Mouse (Mus musculus): ENCODE results near the gene Hyal3. TPM values are rescaled to one million over a fixed set of nuclear protein-coding genes. Genes with fewer than 3 reads are reported as not detected.

The Hyal3 gene
- polyA plus RNA-seq, 1 experiment, result 1.6 TPM

DNA sequence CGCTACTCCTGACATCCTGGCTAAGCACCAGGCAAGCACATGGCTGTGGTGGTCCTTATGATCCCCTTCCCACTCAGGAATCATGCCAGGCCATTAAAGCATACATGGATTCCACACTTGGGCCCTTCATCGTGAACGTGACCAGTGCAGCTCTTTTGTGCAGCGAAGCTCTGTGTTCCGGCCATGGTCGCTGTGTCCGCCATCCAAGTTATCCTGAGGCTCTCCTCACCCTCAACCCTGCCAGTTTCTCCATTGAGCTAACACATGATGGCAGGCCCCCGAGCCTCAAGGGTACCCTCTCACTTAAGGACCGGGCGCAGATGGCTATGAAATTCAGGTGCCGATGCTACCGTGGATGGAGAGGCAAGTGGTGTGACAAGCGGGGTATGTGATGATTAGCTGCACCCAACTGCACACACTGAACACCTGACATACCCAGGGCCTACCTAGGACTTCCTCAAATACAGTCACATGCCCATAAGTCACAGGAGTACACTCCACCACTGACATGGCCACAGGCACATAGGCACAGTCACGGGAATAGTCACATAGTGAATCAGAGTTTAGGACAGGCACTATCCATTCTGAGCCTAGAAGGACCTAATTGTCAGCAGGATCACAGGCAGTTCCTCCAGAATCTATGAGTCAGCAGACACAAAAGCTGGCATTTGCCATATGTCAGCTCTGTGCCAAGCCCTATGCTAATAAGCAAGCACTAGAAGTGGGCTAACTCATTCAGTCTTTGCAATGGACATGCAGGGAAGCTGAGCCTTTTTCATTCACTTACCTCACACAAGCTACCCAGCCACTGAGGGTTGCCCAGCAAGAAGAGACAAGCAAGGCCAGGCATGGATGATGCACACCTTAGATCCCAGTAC lies 1.4 kb upstream of the Hyal3 start:
- no peaks in the 10 kb centered on the region for H3K36me3 ChIP-seq (ENCODE audit: control insufficient read depth, insufficient read depth, low read length)
- 95% methylated on average over 14 of the region's 14 CpGs for WGBS
- DNase-seq, result no peak
- no peaks in the 10 kb centered on the region for H3K27me3 ChIP-seq (replicated peaks; ENCODE audit: control insufficient read depth, insufficient read depth, low read length)
- H3K27ac ChIP-seq (ENCODE audit: insufficient read depth, low read depth, low read length), result no peak overlapping the region
- H3K4me3 ChIP-seq (ENCODE audit: insufficient read depth, low read depth, low read length), result no peak overlapping the region
- H3K4me1 ChIP-seq (ENCODE audit: control insufficient read depth, insufficient read depth, low read length), result peaks cover 35% of the 10 kb centered on the region
- TF ChIP-seq CTCF (conservative IDR thresholded peaks at IDR 0.05; ENCODE audit: insufficient read depth, insufficient read length, low read depth, low read length) (no peak), POLR2A (IDR thresholded peaks at IDR 0.05; ENCODE audit: low read depth, low read length) (no peak)

DNA sequence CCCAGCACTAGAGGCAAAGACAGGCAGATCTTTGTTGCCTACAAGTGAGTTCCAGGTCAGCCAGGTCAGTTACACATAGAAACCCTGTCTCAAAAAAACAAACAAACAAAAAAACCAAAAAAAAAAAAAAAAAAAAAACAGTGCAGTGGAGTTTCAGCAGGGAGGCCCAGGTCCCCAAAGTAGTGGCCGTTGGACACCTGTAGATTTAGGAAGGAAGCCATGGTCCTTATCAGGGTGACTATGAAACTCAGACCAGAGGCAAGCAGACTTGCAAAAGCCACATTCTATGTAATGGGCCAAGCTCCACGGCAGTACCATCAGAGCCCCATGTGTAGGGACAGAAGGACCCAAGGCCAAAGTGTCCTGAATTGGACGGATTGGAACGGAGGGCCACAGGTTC lies 966 bp downstream of the Hyal3 start:
- H3K36me3 ChIP-seq (ENCODE audit: control insufficient read depth, insufficient read depth, low read length), result no peaks in the 10 kb centered on the region
- H3K27me3 ChIP-seq (replicated peaks; ENCODE audit: control insufficient read depth, insufficient read depth, low read length), result no peaks in the 10 kb centered on the region
- TF ChIP-seq POLR2A (IDR thresholded peaks at IDR 0.05; ENCODE audit: low read depth, low read length), result no peak
- TF ChIP-seq CTCF (conservative IDR thresholded peaks at IDR 0.05; ENCODE audit: insufficient read depth, insufficient read length, low read depth, low read length), result no peak
- H3K27ac ChIP-seq (ENCODE audit: insufficient read depth, low read depth, low read length), result peak overlapping the region; percentile 16; the same call in 1 of the 2 replicates
- DNase-seq, result no peak
- peak overlapping the region; percentile 91; the same call in 1 of the 2 replicates for H3K4me3 ChIP-seq (ENCODE audit: insufficient read depth, low read depth, low read length)
- H3K4me1 ChIP-seq (ENCODE audit: control insufficient read depth, insufficient read depth, low read length), result peaks cover 26% of the 10 kb centered on the region
- 59% methylated on average over 4 of the region's 4 CpGs for WGBS

DNA sequence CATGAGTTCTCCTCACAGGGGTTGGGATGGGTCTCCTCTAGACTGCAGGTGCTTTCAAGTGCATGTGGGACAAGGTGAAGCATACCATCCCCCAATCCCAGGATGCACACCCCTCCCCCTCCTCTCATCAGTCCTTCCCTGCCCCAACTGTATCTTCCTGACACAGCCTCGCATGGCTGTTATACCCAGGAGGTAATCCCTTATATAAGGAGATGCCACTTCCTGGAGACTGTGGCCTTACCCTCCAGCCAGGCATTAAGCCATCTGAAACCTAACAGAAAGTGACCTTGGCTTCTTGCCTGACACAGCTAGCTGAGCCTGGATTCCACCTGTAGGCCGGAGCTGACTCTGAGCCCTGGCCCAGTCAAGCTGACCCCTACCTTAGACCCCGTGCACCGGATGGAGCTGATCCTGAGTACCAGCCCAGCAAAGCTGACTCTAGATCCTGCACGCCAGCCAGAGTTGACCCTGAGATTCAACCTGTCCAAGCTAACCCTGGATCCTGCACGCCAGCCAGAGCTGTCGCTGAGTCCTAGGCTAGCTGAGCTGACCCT lies 2.0 kb downstream of the Hyal3 start:
- 53% methylated on average over 7 of the region's 7 CpGs for WGBS
- H3K27me3 ChIP-seq (replicated peaks; ENCODE audit: control insufficient read depth, insufficient read depth, low read length), result no peaks in the 10 kb centered on the region
- peaks cover 18% of the 10 kb centered on the region for H3K4me1 ChIP-seq (ENCODE audit: control insufficient read depth, insufficient read depth, low read length)
- TF ChIP-seq CTCF (conservative IDR thresholded peaks at IDR 0.05; ENCODE audit: insufficient read depth, insufficient read length, low read depth, low read length) (no peak), POLR2A (IDR thresholded peaks at IDR 0.05; ENCODE audit: low read depth, low read length) (no peak)
- H3K27ac ChIP-seq (ENCODE audit: insufficient read depth, low read depth, low read length), result no peak overlapping the region
- H3K4me3 ChIP-seq (ENCODE audit: insufficient read depth, low read depth, low read length), result no peak overlapping the region
- peak; percentile 59 for DNase-seq
- H3K36me3 ChIP-seq (ENCODE audit: control insufficient read depth, insufficient read depth, low read length), result no peaks in the 10 kb centered on the region

DNA sequence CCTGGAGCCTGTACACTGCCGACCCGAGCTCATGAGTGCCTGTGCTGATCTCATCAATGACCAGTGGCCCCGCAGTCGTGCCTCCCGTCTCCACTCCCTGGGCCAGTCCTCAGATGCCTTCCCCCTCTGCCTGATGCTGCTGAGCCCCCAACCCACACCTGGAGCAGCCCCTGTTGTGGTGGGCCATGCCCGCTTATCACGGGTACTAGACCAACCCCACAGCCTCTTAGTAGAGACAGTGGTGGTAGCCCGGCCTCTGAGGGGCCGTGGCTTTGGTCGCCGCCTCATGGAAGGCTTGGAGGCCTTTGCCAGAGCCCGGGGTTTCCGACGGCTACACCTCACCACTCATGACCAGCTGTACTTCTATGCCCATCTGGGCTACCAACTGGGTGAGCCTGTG lies 2.6 kb downstream of the Hyal3 start:
- Histone ChIP-seq H3K4me3 (ENCODE audit: insufficient read depth, low read depth, low read length) (no peak overlapping the region), H3K4me1 (ENCODE audit: control insufficient read depth, insufficient read depth, low read length) (peaks cover 21% of the 10 kb centered on the region; the same call in 1 of the 2 replicates), H3K27ac (ENCODE audit: insufficient read depth, low read depth, low read length) (no peak overlapping the region), H3K36me3 (ENCODE audit: control insufficient read depth, insufficient read depth, low read length) (no peaks in the 10 kb centered on the region), H3K27me3 (replicated peaks; ENCODE audit: control insufficient read depth, insufficient read depth, low read length) (no peaks in the 10 kb centered on the region)
- WGBS, result 93% methylated on average over 14 of the region's 14 CpGs
- DNase-seq, result no peak
- no peak for TF ChIP-seq CTCF (conservative IDR thresholded peaks at IDR 0.05; ENCODE audit: insufficient read depth, insufficient read length, low read depth, low read length)
- no peak for TF ChIP-seq POLR2A (IDR thresholded peaks at IDR 0.05; ENCODE audit: low read depth, low read length)

DNA sequence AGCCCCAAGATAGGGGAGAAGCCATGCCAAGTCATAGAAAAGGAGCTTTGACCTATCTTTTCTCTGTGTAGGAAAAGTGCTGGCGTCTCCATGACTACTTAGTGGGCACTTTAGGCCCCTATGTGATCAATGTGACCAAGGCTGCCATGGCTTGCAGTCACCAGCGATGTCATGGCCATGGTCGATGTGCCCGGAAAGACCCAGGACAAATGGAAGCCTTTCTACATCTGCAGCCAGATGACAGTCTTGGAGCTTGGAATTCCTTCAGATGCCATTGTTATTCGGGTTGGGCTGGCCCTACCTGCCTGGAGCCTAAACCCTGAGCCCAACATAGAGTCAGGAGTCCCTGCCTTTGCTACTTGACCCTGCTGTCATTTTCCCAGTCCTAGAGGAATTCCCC lies 5.9 kb downstream of the Hyal3 start:
- Histone ChIP-seq H3K36me3 (ENCODE audit: control insufficient read depth, insufficient read depth, low read length) (no peaks in the 10 kb centered on the region), H3K4me3 (ENCODE audit: insufficient read depth, low read depth, low read length) (no peak overlapping the region), H3K27me3 (replicated peaks; ENCODE audit: control insufficient read depth, insufficient read depth, low read length) (no peaks in the 10 kb centered on the region), H3K4me1 (ENCODE audit: control insufficient read depth, insufficient read depth, low read length) (peaks cover 33% of the 10 kb centered on the region; the same call in 1 of the 2 replicates), H3K27ac (ENCODE audit: insufficient read depth, low read depth, low read length) (no peak overlapping the region)
- WGBS, result 85% methylated on average over 5 of the region's 5 CpGs
- DNase-seq, result no peak
- TF ChIP-seq CTCF (conservative IDR thresholded peaks at IDR 0.05; ENCODE audit: insufficient read depth, insufficient read length, low read depth, low read length) (no peak), POLR2A (IDR thresholded peaks at IDR 0.05; ENCODE audit: low read depth, low read length) (no peak)

DNA sequence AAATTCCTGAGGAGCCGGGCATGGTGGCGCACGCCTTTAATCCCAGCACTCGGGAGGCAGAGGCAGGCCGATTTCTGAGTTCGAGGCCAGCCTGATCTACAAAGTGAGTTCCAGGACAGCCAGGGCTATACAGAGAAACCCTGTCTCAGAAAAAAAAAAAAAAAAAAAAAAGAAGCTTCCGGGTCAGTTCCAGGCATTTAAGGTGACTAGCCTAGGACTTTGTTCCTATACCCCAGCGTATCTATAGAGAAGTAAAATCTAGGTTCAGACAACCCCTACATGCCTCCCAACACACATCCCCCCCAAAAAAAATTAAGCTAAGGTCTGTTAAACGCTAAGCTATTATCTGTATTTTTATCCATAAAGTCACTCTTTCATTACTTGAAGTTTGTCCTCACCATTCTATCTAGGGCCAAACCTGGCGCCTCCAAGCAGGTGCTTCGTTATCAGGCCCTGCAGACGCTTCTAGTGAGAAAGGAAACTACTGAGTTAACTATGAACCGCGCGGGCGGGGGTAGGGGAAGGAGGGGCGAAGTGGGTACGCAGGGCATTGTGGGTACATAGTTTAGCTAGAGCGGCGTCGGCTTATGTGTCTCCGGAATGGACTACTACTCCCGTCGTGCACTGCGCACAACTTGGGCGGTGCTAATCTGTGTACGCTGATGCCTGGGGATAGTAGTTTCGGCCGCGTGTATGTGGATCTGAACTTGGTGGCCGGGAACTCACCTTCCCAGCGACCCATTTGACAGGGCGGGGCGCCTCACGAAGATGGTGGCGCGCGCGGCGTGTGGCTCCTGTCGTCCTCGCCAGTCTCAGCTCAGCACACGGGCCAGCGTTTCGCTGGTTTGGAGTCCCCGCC lies 6.6 kb downstream of the Hyal3 start, which contains the start of gene Ifrd2:
TSS of gene Ifrd2 (plus strand) at position 669 of the 859 bp plus-strand sequence.
- Histone ChIP-seq H3K27ac (ENCODE audit: insufficient read depth, low read depth, low read length) (peak within 1 kb of the TSS; percentile 67), H3K27me3 (replicated peaks; ENCODE audit: control insufficient read depth, insufficient read depth, low read length) (no peaks in the 10 kb centered on the region), H3K36me3 (ENCODE audit: control insufficient read depth, insufficient read depth, low read length) (no peaks in the 10 kb centered on the region), H3K4me3 (ENCODE audit: insufficient read depth, low read depth, low read length) (peak within 1 kb of the TSS; percentile 74), H3K4me1 (ENCODE audit: control insufficient read depth, insufficient read depth, low read length) (peaks cover 26% of the 10 kb centered on the region; the same call in 1 of the 2 replicates)
- no peak for TF ChIP-seq POLR2A (IDR thresholded peaks at IDR 0.05; ENCODE audit: low read depth, low read length)
- TF ChIP-seq CTCF (conservative IDR thresholded peaks at IDR 0.05; ENCODE audit: insufficient read depth, insufficient read length, low read depth, low read length), result no peak
- DNase-seq, result peak; percentile 100
- 10% methylated on average over 46 of the region's 46 CpGs for WGBS

Data from kidney, adult 2 months (tissue).